Mouse (Mus musculus): Measurements from ENCODE around the gene Nin. TPM values are rescaled to one million over a fixed set of nuclear protein-coding genes. Genes with fewer than 3 reads are reported as not detected.

The Nin gene
- total and polyA plus RNA-seq, 3 experiments, result 29.0 to 51.7 (median 37.2) TPM

GRCm38 (mm10) chr12:69986241-69986762 lies 127.2 kb downstream of the Nin start:
- in situ Hi-C loops (cut with MboI; ENCODE audit: low pct_ligation_motif_present, low pct_unique_long_range_greater_than_20kb, low sequenced_read_pairs), result no loop called here
- Histone ChIP-seq H3K9me3 (replicated peaks; ENCODE audit: low read length) (no peaks in the 10 kb centered on the region), H3K27me3 (replicated peaks) (no peaks in the 10 kb centered on the region), H3K4me2 (ENCODE audit: insufficient read depth, low read depth, poor library complexity, severe bottlenecking) (peak overlapping the region; percentile 100; the same call in 1 of the 2 replicates), H3K9ac (ENCODE audit: insufficient read depth, low read depth) (peak overlapping the region; percentile 88), H3K36me3 (replicated peaks in 1 of 2; ENCODE audit: control insufficient read depth in 1 of 2, insufficient read depth in 1 of 2, low read length in 1 of 2) (peaks cover 24 to 30% of the 10 kb centered on the region in 2 experiments), H3K4me3 (replicated peaks in 1 of 3; ENCODE audit: low read depth in 2 of 3, low read length in 2 of 3, poor library complexity in 1 of 3) (peak overlapping the region; percentile 69 to 97 (median 85)), H3K4me1 (ENCODE audit: control insufficient read depth in 1 of 2, insufficient read depth in 2 of 2) (peaks cover 0 to 27% of the 10 kb centered on the region in 2 experiments; a peak in 2 of 4 replicates), H3K79me2 (replicated peaks; ENCODE audit: control insufficient read depth, extremely low read depth, insufficient read depth, poor library complexity, severe bottlenecking) (peaks cover 16% of the 10 kb centered on the region), H3K27ac (ENCODE audit: insufficient read depth, low read depth) (peak overlapping the region; percentile 26)
- 0 out of 2 replicates have a peak, but pooled peaks have one; percentile 23 for TF ChIP-seq NRF1 (IDR thresholded peaks at IDR 0.05; ENCODE audit: low read depth, low read length)
- no peak for TF ChIP-seq MAX (IDR thresholded peaks at IDR 0.05; ENCODE audit: low read length)
- TF ChIP-seq BHLHE40 (IDR thresholded peaks at IDR 0.05; ENCODE audit: low read depth, low read length), result 0 out of 2 replicates have a peak, but pooled peaks have one; percentile 12
- TF ChIP-seq NELFE (IDR thresholded peaks at IDR 0.05; ENCODE audit: low read depth, low read length), result no peak
- TF ChIP-seq POLR2A (IDR thresholded peaks at IDR 0.05; ENCODE audit: low read depth, low read length), result no peak
- TF ChIP-seq ZC3H11A (IDR thresholded peaks at IDR 0.05; ENCODE audit: low read depth, low read length), result no peak
- dilution Hi-C loops (cut with MboI; ENCODE audit: extremely low pct_ligation_motif_present, extremely low pct_unique_long_range_greater_than_20kb, low sequenced_read_pairs), result no loop called here
- no peak for DNase-seq (ENCODE audit: extremely low read depth)

GRCm38 (mm10) chr12:69985546-69985945 lies 128.0 kb downstream of the Nin start:
- in situ Hi-C loops (cut with MboI; ENCODE audit: low pct_ligation_motif_present, low pct_unique_long_range_greater_than_20kb, low sequenced_read_pairs) (no loop called here), dilution Hi-C loops (cut with MboI; ENCODE audit: extremely low pct_ligation_motif_present, extremely low pct_unique_long_range_greater_than_20kb, low sequenced_read_pairs) (no loop called here)
- H3K4me2 ChIP-seq (ENCODE audit: insufficient read depth, low read depth, poor library complexity, severe bottlenecking), result peak overlapping the region; percentile 100
- no peak overlapping the region for H3K27ac ChIP-seq (ENCODE audit: insufficient read depth, low read depth)
- peaks cover 0 to 31% of the 10 kb centered on the region in 2 experiments; a peak in 2 of 4 replicates for H3K4me1 ChIP-seq (ENCODE audit: control insufficient read depth in 1 of 2, insufficient read depth in 2 of 2)
- no peaks in the 10 kb centered on the region for H3K9me3 ChIP-seq (replicated peaks; ENCODE audit: low read length)
- peaks cover 29 to 35% of the 10 kb centered on the region in 2 experiments for H3K36me3 ChIP-seq (replicated peaks in 1 of 2; ENCODE audit: control insufficient read depth in 1 of 2, insufficient read depth in 1 of 2, low read length in 1 of 2)
- H3K4me3 ChIP-seq (replicated peaks in 1 of 3; ENCODE audit: low read depth in 2 of 3, low read length in 2 of 3, poor library complexity in 1 of 3), result peak overlapping the region; percentile 69 to 97 (median 85)
- H3K9ac ChIP-seq (ENCODE audit: insufficient read depth, low read depth), result peak overlapping the region; percentile 88
- H3K27me3 ChIP-seq (replicated peaks), result no peaks in the 10 kb centered on the region
- DNase-seq (ENCODE audit: extremely low read depth), result no peak
- H3K79me2 ChIP-seq (replicated peaks; ENCODE audit: control insufficient read depth, extremely low read depth, insufficient read depth, poor library complexity, severe bottlenecking), result peaks cover 20% of the 10 kb centered on the region
- peak; percentile 1; the same call in 1 of the 2 replicates for TF ChIP-seq SIN3A (IDR thresholded peaks at IDR 0.05; ENCODE audit: low read length)
- TF ChIP-seq KAT2A (IDR thresholded peaks at IDR 0.05; ENCODE audit: insufficient replicate concordance, low read length), result no peak

- no peak for DNase-seq (ENCODE audit: extremely low read depth)
- Histone ChIP-seq H3K9ac (ENCODE audit: insufficient read depth, low read depth) (no peak overlapping the region), H3K27ac (ENCODE audit: insufficient read depth, low read depth) (no peak overlapping the region), H3K9me3 (replicated peaks; ENCODE audit: low read length) (no peaks in the 10 kb centered on the region), H3K36me3 (replicated peaks in 1 of 2; ENCODE audit: control insufficient read depth in 1 of 2, insufficient read depth in 1 of 2, low read length in 1 of 2) (peaks cover 34 to 47% of the 10 kb centered on the region in 2 experiments), H3K4me1 (ENCODE audit: control insufficient read depth in 1 of 2, insufficient read depth in 2 of 2) (peaks cover 0 to 52% of the 10 kb centered on the region in 2 experiments; a peak in 2 of 4 replicates), H3K79me2 (replicated peaks; ENCODE audit: control insufficient read depth, extremely low read depth, insufficient read depth, poor library complexity, severe bottlenecking) (peaks cover 26% of the 10 kb centered on the region), H3K4me2 (ENCODE audit: insufficient read depth, low read depth, poor library complexity, severe bottlenecking) (no peak overlapping the region), H3K27me3 (replicated peaks) (no peaks in the 10 kb centered on the region), H3K4me3 (replicated peaks in 1 of 3; ENCODE audit: low read depth in 2 of 3, low read length in 2 of 3, poor library complexity in 1 of 3) (no peak overlapping the region)
- TF ChIP-seq MEF2A (IDR thresholded peaks at IDR 0.05; ENCODE audit: borderline replicate concordance, low read depth, low read length) (no peak), SMC3 (IDR thresholded peaks at IDR 0.05; ENCODE audit: low read depth, low read length) (peak; percentile 49), BHLHE40 (IDR thresholded peaks at IDR 0.05; ENCODE audit: low read depth, low read length) (no peak), NELFE (IDR thresholded peaks at IDR 0.05; ENCODE audit: low read depth, low read length) (no peak), CTCF (conservative IDR thresholded peaks at IDR 0.05 in 1 of 2, IDR thresholded peaks at IDR 0.05 in 1 of 2; ENCODE audit: low read depth in 2 of 2, low read length in 2 of 2) (peak in 1 of 2 experiments; percentile 50; a peak in 2 of 4 replicates), RAD21 (IDR thresholded peaks at IDR 0.05; ENCODE audit: low read depth, low read length) (peak; percentile 49), POLR2AphosphoS2 (IDR thresholded peaks at IDR 0.05; ENCODE audit: low read depth, low read length) (no peak)
- in situ Hi-C loops (cut with MboI; ENCODE audit: low pct_ligation_motif_present, low pct_unique_long_range_greater_than_20kb, low sequenced_read_pairs), result no loop called here
- dilution Hi-C loops (cut with MboI; ENCODE audit: extremely low pct_ligation_motif_present, extremely low pct_unique_long_range_greater_than_20kb, low sequenced_read_pairs), result no loop called here
These were observed 130.6 kb downstream of the Nin start for GRCm38 (mm10) chr12:69982874-69983273.

Data from CH12.LX (cell line).